Mouse (Mus musculus) layer of hippocampus, postnatal 10 days (tissue): ENCODE measurements around the gene Hipk4. TPM values are rescaled to one million over a fixed set of nuclear protein-coding genes. Genes with fewer than 3 reads are reported as not detected.
"Not testable (repeated sequence)": the region's sequence is repeated elsewhere in the genome, so short reads cannot be mapped to it uniquely, and the experiment has no call there.

Source experiments
- DNase-seq, 2 experiments: peaks; one replicate each; pipeline ENCODE4 v3.0.0; 2021; ENCODE audit warnings: low spot score in 2 of 2
- total RNA-seq, 2 experiments: library from RNA; stranded (reverse); gene quantifications; 2 replicates each; pipeline ENCODE4 v1.2.3; 2021

Hipk4 gene
- total RNA-seq, 2 experiments from 2014 or later, result 0.11 to 0.23 TPM

DNA sequence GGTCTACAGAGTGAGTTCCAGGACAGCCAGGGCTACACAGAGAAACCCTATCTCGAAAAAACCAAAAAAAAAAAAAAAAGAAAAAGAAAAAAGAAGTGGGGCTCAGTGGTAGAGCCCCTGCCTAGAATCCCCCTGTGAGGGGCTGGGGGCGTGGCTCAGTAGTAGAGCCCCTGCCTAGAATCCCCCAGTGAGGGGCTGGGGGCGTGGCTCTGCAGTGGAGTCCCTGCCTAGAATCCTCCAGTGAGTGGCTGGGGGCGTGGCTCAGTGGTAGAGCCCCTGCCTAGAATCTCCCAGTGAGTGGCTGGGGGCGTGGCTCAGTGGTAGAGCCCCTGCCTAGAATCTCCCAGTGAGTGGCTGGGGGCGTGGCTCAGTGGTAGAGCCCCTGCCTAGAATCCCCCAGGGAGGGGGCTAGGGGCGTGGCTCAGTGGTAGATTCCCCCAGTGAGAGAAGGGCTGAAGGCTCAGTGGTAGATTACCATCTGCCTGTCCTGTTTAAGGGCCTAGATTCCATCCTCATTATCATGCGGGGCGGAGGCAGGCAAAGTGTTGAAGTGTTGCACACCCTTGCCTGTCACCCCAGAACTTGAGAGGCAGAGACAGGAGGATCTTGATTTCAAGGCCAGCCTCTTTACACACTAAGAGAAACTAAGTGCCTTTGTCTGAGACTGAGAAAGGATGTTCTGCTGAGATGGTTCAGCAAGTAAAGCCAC lies 28.3 kb upstream of the Hipk4 start:
- DNase-seq, result not testable (repeated sequence)

DNA sequence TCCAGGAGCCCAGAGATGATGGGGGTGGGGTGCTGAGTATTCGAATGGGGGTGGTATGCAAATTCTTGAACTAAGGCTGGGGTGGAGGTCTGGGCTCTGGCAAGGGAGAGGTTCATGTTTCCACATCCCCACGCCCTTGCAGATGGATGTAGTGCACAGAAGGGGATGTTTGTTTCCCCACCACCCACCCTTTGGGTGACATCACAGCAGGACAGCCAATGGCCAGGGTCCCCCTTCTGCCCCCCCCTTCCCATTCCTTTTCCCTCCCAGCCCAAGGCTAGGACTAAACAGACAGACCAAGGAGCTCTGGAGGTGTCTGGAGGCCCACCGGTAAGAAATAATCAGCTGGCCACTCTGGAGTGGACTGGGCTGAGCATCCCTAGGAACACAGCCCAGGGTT lies 24.0 kb upstream of the Hipk4 start, which contains the start of gene Prx:
TSS of gene Prx (plus strand) at position 289 of the 400 bp plus-strand sequence.
- no peak for DNase-seq

DNA sequence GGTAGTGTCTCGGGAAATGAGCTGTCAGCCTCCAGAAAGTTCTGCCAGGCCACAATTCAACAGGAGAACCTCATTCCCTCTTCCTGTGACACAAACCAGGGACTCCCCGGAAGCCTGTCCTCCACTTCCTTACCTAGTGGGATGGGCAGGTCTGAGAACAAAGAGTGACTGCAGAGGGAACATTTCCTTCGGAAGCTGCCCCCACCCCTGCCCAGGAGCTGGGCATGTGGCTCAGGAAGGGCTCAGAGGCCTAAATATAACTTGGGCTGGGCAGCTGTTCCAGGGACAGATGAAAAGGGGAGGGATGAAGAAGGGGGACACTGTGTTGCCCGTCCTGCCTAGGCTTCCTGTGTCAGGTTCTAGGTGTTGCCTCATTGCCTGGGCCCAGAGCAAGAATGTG lies 21.4 kb upstream of the Hipk4 start:
- DNase-seq, result no peak

DNA sequence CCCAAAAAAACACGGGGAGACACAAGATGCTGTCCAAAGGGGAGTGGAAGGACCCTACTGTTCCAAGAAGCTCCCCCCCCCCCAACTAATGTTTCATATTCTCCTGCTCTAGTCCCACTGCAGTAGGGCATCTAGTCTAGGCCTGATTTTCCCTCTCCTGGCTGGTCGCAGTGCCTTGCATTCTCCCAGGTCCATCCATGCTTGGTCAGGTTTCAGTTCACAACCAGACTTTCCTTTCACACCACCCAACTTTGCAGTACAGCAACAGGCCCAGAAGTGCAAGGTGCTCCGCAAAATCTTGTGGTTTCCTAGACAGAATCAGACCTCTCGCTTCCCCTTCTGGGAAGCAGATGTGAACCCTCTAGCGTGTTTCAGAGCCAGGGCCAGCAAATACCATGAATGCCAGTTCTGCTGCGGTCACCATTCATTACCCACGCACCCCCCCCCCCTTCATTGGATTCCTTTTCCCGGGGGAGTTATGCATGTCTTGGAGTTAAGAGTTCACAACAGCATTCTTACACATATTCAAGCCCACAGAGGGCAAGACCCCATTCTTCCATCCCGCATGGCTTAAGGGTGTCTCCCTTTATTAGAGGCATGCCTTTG lies 16.2 kb upstream of the Hipk4 start:
- no peak for DNase-seq

DNA sequence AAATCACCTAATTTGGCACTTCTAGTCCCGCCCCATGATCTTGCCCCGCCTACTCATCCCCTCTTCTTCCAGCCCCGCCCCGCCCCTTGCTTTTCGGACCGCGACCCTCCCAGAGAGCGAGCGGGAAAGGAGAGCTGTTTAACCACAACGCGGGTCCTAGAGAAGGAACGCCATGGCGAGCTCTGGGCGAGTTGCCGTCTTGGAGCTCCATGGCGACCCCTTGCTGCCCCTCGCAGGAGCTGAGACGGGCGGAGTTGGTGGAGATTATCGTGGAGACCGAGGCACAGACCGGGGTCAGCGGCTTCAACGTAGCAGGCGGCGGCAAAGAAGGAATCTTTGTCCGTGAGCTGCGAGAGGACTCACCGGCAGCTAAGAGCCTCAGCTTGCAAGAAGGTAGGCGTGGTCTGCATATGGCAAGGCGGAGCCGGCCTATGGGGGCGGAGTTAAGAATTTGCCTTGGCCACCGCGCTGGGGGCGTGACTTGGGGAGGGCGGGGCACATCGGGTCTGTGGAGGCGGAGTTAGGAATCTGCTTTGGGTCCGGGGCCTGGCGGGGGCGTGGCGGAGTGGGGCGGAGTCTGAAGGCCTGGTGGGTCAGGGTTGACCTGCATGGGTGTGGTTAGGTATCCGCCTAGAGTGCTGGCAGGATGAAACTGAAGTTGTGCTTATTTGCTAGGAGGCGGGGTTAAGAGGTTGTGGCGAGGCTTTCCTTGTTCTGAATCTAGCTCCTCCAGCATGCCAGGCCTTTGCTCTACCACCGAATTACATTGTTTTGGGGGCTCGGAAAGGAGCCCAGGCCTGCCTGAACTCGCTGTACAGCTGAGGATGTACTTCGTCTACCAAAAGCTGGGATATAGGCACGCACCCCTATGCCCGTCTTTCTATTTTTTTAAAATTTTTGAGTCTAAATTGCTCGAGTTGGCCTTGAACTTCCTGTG lies 15.1 kb upstream of the Hipk4 start:
- peak; percentile 89 to 93 for DNase-seq

DNA sequence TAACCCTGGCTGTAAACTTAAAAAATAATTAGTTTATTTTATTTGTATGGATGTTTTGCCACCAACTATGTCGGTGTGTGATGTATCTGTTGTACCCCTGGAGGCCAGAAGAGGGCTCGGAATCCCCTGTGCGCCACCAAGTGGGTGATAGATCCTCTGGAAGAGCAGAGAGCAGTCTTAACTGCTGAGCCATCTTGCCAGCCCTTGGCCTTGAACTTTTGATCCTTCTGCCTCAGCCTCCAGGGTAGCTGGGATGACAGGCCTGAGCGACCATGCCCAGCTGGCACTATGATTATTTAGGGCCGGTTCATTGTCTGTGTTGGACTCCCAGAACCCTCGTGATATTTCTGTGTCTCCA lies 14.4 kb upstream of the Hipk4 start:
- DNase-seq, result peak; percentile 56 to 67

DNA sequence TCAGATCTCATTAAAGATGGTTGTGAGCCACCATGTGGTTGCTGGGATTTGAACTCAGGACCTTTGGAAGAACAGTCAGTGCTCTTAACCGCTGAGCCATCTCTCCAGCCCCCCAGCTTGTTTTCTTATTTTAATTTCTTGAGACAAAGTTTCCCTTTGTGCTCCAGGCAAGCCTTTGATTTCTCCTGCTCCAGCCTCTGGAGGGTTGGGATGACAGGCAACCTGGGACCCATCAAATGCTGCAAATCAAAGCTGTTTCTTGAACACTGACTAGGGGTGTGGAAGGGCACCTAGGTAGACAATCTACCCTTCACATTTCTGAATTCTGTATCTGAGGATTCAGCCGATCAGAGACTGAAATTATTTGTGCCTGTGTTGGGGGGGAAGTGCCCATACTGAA lies 12.3 kb upstream of the Hipk4 start:
- no peak for DNase-seq

DNA sequence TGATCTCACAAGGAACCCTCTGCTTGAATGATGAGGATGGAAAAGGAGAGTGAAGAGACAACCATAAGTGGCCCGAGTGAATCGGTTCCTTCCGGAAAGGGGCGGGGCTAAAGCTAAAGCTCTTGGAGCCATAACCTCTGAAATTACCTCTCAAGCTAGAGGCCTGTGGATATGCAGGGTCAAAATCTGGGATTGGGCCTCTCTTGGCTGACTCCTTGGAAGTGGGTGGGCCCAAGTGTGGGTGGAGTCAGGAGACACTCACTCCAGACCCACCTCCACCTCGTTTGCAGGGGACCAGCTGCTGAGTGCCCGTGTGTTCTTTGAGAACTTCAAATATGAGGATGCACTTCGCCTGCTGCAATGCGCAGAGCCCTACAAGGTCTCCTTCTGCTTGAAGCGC lies 8.1 kb upstream of the Hipk4 start:
- no peak for DNase-seq

DNA sequence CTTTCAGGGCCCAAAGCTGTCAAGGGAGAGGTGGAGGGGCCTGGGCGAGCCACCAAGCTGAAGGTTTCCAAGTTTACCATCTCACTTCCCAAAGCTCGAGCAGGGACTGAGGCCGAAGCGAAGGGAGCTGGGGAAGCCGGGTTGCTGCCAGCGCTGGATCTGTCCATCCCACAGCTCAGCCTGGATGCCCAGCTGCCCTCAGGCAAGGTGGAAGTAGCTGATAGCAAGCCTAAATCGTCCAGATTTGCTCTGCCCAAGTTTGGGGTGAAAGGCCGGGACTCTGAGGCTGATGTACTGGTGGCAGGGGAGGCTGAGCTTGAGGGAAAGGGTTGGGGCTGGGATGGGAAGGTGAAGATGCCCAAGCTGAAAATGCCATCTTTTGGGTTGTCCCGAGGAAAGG lies 4.8 kb upstream of the Hipk4 start:
- no peak for DNase-seq

DNA sequence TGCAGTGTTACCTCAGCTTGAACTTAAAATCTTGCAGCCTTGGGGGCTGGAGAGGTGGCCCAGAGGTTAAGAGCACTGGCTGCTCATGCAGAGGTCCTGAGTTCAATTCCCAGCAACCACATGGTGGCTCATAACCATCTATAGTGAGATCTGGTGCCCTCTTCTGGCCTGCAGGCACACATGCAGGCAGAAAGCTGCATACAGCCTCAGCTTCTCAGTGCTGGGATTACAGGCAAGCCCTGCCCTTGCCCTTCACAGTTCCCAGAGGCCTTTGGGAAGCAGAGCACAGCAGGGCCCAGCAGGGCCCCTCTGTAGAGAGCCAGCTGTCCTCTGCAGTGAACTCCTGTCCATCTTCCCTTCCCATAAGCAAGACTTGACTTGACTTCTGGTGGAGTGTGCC lies 3.0 kb upstream of the Hipk4 start:
- no peak for DNase-seq

DNA sequence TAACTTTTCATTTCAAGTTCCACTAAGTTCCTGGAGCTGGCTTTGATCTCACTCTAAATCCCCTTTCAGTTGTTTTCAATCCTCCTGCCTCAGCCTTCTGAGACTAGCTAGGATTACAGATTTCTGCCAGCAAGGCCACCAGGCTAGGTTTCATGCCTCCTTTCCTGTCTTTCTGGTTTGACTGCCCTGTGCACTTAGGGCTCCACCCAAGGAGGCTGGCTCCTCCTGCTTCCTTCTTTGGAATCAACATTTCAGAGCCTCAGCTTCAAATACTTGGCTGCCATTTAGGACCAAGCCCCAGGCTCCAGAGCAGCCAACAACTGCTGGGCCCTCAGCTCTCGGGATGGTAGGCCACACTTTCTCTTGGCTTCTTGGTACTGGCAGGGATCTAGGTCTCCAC lies 2.5 kb upstream of the Hipk4 start:
- DNase-seq, result no peak

DNA sequence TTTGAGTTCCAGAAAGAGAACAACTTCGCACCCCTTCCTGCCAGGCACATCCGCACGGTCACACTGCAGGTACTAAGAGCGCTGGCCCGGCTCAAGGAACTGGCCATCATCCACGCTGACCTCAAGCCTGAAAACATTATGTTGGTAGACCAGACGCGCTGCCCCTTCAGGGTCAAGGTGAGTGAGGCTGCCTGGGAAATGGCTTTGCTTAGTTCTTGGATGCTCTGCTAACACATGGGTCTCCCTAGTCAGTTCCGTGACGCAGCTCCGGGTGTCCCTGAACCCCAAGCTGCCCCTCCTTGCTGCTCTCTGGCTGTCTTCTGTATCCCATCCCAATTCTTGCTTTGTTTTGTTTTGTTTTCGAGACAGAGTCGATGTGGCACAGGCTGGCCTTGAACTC lies 738 bp downstream of the Hipk4 start:
- DNase-seq, result no peak

DNA sequence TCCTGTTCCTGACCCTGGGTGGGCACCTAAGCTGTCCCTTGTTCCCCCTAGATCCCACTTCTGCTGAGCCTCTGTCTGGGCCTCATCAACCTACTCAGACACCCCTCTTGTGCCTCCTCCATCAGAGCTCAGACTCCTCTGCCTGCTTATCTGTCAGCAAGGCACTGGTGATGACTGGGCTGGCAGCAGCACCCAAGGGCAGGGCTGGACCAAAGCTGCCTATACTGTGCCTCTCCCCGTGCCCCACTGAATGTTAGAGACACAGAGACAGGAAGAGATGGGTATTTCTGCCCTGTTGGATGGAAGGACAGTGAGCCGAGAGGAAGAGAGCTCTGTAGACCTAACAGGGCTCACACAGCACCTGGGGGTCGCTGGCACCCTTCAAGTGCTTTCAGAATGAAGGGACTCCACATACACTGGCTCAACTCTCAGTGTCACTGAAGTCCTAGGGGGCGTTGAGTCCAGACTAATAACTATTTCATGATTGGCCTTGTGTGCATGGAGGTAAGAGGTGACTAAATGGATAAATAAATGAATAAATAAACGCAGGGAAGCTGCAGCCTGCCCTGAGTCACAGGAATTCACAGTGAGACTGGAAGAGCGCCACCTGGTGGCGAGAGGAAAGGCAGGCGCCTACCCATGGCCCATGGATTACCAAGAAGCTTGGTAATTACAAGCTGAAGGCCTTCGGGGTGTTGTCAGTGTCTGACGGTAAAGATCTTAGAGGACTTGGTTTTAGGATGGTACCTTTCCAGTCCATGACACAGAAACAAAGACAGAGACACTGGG lies 3.2 kb downstream of the Hipk4 start:
- peak; percentile 81 to 84 for DNase-seq

DNA sequence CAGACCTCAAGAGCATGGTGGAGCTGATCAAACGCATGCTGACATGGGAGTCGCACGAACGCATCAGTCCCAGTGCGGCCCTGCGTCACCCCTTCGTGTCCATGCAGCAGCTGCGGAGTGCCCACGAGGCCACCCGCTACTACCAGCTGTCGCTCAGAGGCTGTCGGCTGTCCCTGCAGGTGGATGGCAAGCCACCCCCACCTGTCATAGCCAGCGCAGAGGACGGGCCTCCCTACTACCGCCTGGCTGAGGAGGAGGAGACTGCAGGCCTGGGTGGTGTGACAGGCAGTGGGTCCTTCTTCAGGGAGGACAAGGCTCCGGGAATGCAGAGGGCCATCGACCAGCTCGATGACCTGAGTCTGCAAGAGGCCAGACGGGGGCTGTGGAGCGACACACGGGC lies 6.0 kb downstream of the Hipk4 start:
- DNase-seq, result peak in 1 of 2 experiments; percentile 38

DNA sequence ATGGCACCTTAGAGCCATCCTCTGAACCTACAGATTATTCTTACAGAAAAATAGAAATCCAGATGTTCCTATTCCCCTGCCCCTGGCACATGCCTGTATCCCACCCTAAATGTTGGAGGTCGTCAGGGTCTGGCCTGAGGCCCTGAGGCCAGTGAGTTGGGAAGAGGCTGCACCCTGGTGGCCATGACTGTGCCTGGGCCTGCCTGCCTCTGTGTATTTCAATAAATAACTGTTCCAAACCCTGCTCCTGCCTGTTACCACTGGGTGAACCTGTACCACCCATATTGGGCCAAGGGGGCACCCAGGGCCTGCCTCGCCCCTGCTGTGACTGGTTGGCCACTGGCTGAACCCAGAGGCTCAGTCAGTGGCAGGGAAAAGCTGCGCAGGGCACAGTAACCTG lies 7.9 kb downstream of the Hipk4 start:
- DNase-seq, result no peak

DNA sequence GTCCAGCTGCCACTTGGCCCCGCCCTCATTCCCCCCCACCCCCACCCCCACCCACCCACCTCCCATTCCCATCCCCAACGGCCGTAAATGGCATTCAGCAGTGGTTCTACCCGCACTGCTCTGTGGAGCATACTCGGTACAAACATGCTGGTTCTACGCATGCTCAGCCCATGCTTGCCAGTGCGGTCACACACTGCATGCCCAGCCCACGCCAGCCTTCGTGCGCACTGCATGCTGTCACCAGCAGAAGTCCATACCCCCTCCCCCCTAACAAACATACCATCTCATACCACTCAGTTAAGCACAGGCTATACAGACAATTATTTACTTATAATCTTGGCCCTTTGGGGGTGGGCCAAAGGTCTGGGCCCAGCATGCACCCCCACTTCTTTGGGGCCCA lies 8.6 kb downstream of the Hipk4 start:
- DNase-seq, result no peak

DNA sequence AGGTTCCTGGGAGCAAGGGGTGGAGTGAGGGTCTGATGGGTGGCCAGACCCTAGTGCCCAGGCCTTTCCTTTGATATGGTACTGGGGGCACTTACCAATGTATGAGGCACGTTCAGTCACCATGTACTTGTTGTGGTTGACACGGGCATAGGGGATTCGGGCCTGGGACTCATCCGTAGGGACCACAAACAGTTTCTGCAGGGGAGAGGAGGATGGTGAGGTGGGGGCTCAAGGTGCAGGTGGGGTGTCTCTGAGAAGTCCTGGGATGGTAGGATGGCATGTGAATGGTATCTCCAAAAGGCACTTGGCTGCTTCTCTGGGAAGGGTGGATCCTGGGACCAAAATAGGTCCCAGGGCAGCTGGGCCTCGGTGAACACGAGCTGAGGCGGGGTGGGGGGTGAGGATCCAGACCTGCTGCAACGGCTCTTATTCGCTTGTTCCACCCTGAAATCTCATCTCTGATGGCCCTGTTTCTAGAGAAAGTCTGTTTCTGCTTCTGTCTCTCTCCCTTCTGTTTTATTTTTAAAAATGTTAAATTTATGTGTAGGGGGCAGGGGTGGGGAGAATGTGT lies 9.5 kb downstream of the Hipk4 start:
- DNase-seq, result no peak

DNA sequence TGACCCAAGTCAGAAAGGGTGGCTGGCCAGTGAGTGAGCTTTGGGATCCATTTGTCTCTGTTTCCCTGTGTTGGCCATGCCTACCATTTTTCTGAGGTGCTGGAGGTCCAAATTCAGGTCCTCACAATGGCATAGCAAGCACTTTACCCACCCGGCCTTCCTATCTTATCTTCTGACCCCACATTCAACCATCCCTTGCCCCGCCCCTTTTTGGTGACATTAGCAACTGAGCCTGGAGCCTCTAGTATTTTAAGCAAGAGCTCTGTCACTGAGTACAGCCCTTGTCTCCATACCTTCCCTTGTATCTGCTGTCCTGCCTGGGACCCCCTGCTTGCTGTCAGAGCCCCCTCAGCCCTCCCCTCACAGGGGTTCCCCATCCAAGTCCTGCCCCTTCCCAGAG lies 12.3 kb downstream of the Hipk4 start:
- DNase-seq, result no peak

DNA sequence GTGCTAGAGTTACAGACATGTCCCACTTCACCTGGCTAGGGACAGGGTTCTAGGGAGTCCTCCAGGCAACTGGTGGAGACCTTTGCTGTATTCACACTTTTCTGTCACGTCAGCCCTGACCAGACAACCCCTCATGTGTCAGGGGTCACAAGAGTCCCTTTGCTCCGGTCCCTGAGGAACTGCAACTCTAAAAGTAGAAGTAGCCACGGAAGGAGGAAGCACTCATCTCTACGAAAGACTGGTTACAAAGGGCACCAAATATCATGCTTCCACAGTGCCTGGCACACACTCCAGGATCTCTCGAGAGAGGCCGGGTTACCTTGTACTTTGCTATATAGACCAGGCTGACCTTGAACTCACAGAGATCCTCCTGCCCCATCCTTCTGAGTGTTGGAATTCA lies 13.6 kb downstream of the Hipk4 start:
- no peak for DNase-seq

DNA sequence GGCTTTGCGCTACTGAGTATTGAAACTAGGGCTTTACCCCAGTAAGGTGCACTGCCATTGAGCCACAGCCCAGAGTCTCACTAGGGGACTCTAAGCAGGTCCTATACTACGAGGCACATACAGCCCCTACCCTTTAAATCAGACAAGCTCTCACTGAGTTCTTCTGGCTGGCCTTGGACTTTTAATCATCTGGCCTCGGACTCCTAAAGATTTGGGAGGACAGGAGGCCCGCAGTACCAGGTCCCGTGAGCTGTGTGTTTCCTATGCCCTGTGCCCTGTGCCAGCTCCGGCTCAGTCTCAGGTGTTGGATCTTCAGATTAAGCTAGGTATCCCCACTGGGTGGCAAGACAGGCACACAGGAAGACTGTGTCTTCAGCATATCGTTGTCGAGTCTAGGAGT lies 14.9 kb downstream of the Hipk4 start:
- no peak for DNase-seq

DNA sequence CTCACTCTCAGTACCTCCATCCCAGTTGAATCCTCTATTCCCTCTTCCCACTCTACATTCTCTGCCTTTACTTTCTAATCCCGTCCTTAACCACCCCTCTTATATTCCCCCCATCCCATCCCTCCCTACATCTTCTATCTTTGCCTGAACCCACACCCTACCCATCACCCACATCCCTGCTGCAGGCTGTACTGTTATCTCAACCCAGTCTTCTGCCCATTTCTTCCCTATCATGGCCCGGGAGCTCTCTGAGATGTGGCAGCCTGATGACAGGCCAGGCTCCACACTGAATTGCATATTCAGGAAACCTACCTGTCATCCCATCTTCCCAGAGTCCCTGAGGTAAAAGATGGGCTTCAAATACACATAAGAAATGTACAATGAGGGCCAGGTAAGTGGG lies 15.7 kb downstream of the Hipk4 start:
- DNase-seq, result no peak
